ENCODE assay signal across 8 mouse cellular contexts in genomic region chr6:73221189-73221957, GRCm38 (mm10). TPM values are rescaled to one million over a fixed set of nuclear protein-coding genes. Genes with fewer than 3 reads are reported as not detected.
DNase-seq lines count a peak whose midpoint lies in the region; ATAC-seq lines count a peak whose summit lies in the region.

Gene Dnah6, minus strand, starts transcription at chr6:73221651.

- no peaks in the 10 kb centered on the region for H3K27me3 ChIP-seq in forebrain, embryonic 11.5 days (ENCODE audit: control insufficient read depth, insufficient read depth, low read length)
- H3K27me3 ChIP-seq in heart, embryonic 16.5 days (ENCODE audit: control insufficient read depth, insufficient read depth, low read length): no peaks in the 10 kb centered on the region
- no peaks in the 10 kb centered on the region for H3K27me3 ChIP-seq in liver, embryonic 13.5 days
- no peaks in the 10 kb centered on the region for H3K27me3 ChIP-seq in stomach, embryonic 14.5 days (ENCODE audit: control insufficient read depth, insufficient read depth, low read length)

- H3K4me2 ChIP-seq in forebrain, embryonic 11.5 days (ENCODE audit: low read depth, low read length, severe bottlenecking): peak within 1 kb of the TSS; percentile 58
- peak within 1 kb of the TSS; percentile 59 for H3K4me2 ChIP-seq in heart, embryonic 16.5 days (ENCODE audit: low read depth, low read length)
- H3K4me2 ChIP-seq in liver, embryonic 13.5 days: peak within 1 kb of the TSS; percentile 66
- peak within 1 kb of the TSS; percentile 66 for H3K4me2 ChIP-seq in stomach, embryonic 14.5 days (replicated peaks; ENCODE audit: low read depth, low read length)

- no peaks in the 10 kb centered on the region for H3K36me3 ChIP-seq in forebrain, embryonic 11.5 days (ENCODE audit: control insufficient read depth, insufficient read depth, low read length)
- H3K36me3 ChIP-seq in heart, embryonic 16.5 days (ENCODE audit: control insufficient read depth, insufficient read depth): no peaks in the 10 kb centered on the region
- no peaks in the 10 kb centered on the region for H3K36me3 ChIP-seq in liver, embryonic 13.5 days
- no peaks in the 10 kb centered on the region for H3K36me3 ChIP-seq in stomach, embryonic 14.5 days (ENCODE audit: control insufficient read depth, insufficient read depth, low read length)

- DNase-seq in CD4-positive, CD25-positive, alpha-beta regulatory T cell, adult 2 months (ENCODE audit: low read depth, low spot score): peak; percentile 74
- DNase-seq in c-Kit-negative CD71-positive TER-119-positive erythroid progenitor cells, embryonic 14.5 days (ENCODE audit: low read depth, low spot score): peak; percentile 53
- DNase-seq in forebrain, embryonic 11.5 days (ENCODE audit: low spot score): peak; percentile 92
- DNase-seq in kidney, postnatal 25 days: peak; percentile 90 to 98
- DNase-seq in liver, embryonic 13.5 days: peak; percentile 77
- peak; percentile 69 to 77 for DNase-seq in natural killer cell, adult 2 months (ENCODE audit: low spot score in 2 of 2)

- 37% methylated on average over 25 of the region's 25 CpGs for WGBS in forebrain, embryonic 11.5 days
- WGBS in heart, embryonic 16.5 days: 36% methylated on average over 25 of the region's 25 CpGs
- 40% methylated on average over 25 of the region's 25 CpGs for WGBS in liver, embryonic 13.5 days (ENCODE audit: insufficient replicate concordance)
- WGBS in stomach, embryonic 14.5 days: 30% methylated on average over 25 of the region's 25 CpGs

- H3K9me3 ChIP-seq in forebrain, embryonic 11.5 days (ENCODE audit: control insufficient read depth, low read length): no peaks in the 10 kb centered on the region
- H3K9me3 ChIP-seq in heart, embryonic 16.5 days (replicated peaks; ENCODE audit: control insufficient read depth, low read length): no peaks in the 10 kb centered on the region
- no peaks in the 10 kb centered on the region for H3K9me3 ChIP-seq in liver, embryonic 13.5 days (replicated peaks)
- no peaks in the 10 kb centered on the region for H3K9me3 ChIP-seq in stomach, embryonic 14.5 days (ENCODE audit: control insufficient read depth, low read depth, low read length)

- H3K27ac ChIP-seq in forebrain, embryonic 11.5 days (ENCODE audit: low read depth, low read length): no peak within 1 kb of the TSS
- H3K27ac ChIP-seq in heart, embryonic 16.5 days (ENCODE audit: low read length): peak within 1 kb of the TSS; percentile 88
- no peak within 1 kb of the TSS; the same call in 1 of the 2 replicates for H3K27ac ChIP-seq in liver, embryonic 13.5 days
- peak within 1 kb of the TSS; percentile 82 for H3K27ac ChIP-seq in stomach, embryonic 14.5 days (ENCODE audit: low read length)

- H3K9ac ChIP-seq in forebrain, embryonic 11.5 days (ENCODE audit: low read length): 0 out of 2 replicates have a peak within 1 kb of the TSS, but pooled peaks have one; percentile 25
- peak within 1 kb of the TSS; percentile 46 for H3K9ac ChIP-seq in heart, embryonic 16.5 days (ENCODE audit: low read length)
- H3K9ac ChIP-seq in liver, embryonic 13.5 days: 0 out of 2 replicates have a peak within 1 kb of the TSS, but pooled peaks have one; percentile 30
- no peak within 1 kb of the TSS for H3K9ac ChIP-seq in stomach, embryonic 14.5 days (replicated peaks; ENCODE audit: low read depth, low read length)

- ATAC-seq in forebrain, embryonic 11.5 days (replicated peaks; ENCODE audit: low FRiP score): peak; percentile 100
- ATAC-seq in heart, embryonic 16.5 days (replicated peaks; ENCODE audit: extremely low read depth, insufficient read depth, low FRiP score): peak; percentile 92
- ATAC-seq in liver, embryonic 13.5 days (ENCODE audit: low read depth): peak; percentile 94
- peak; percentile 98 for ATAC-seq in stomach, embryonic 14.5 days (ENCODE audit: insufficient number of reproducible peaks, insufficient read depth, low FRiP score, low read depth)

- no peaks in the 10 kb centered on the region for H3K4me1 ChIP-seq in forebrain, embryonic 11.5 days (replicated peaks; ENCODE audit: control insufficient read depth, insufficient read depth, low read length)
- H3K4me1 ChIP-seq in heart, embryonic 16.5 days (ENCODE audit: control insufficient read depth, insufficient read depth, low read length): peaks cover 8% of the 10 kb centered on the region
- H3K4me1 ChIP-seq in liver, embryonic 13.5 days (replicated peaks): 0 out of 2 replicates have a peak, but pooled peaks cover 5% of the 10 kb centered on the region
- H3K4me1 ChIP-seq in stomach, embryonic 14.5 days (ENCODE audit: control insufficient read depth, insufficient read depth, low read length): 0 out of 2 replicates have a peak, but pooled peaks cover 5% of the 10 kb centered on the region

- H3K4me3 ChIP-seq in forebrain, embryonic 11.5 days (ENCODE audit: low read depth, low read length): peak within 1 kb of the TSS; percentile 27
- peak within 1 kb of the TSS; percentile 45 for H3K4me3 ChIP-seq in heart, embryonic 16.5 days (ENCODE audit: low read length)
- H3K4me3 ChIP-seq in liver, embryonic 13.5 days (replicated peaks): peak within 1 kb of the TSS; percentile 46
- peak within 1 kb of the TSS; percentile 31 for H3K4me3 ChIP-seq in stomach, embryonic 14.5 days (ENCODE audit: low read depth, low read length)

RNA-seq across cellular contexts. Expression of gene Dnah6, which starts in this region (rescaled TPM):
- 0.04 and 0.08 TPM in 2 replicates for polyA plus RNA-seq in forebrain, embryonic 11.5 days (2014; fragmentation: Nextera tagmentation; extraction: Ambion mirVana)
- 0.12 and 0.20 TPM in 2 replicates for polyA plus RNA-seq in heart, embryonic 16.5 days (2015; fragmentation: Nextera tagmentation; extraction: Ambion mirVana)
- polyA plus RNA-seq in liver, embryonic 13.5 days (2015; fragmentation: Nextera tagmentation; extraction: Ambion mirVana): 0.01 TPM in 2 replicates
- 0.04 and 0.09 TPM in 2 replicates for polyA plus RNA-seq in stomach, embryonic 14.5 days (2014; fragmentation: Nextera tagmentation; extraction: Ambion mirVana)

Comparison
In these comparisons a context has a peak if more than half of its experiments do, and no peak if none do; other contexts are left out.
1. Peak in DNase-seq, ATAC-seq, H3K4me3 ChIP-seq, H3K9ac ChIP-seq and H3K4me2 ChIP-seq in forebrain, embryonic 11.5 days; RNA of the gene not detected or under 1 TPM.
2. Peak in ATAC-seq, H3K4me3 ChIP-seq, H3K27ac ChIP-seq, H3K9ac ChIP-seq and H3K4me2 ChIP-seq in heart, embryonic 16.5 days; RNA of the gene not detected or under 1 TPM.
3. Peak in DNase-seq, ATAC-seq, H3K4me3 ChIP-seq, H3K9ac ChIP-seq and H3K4me2 ChIP-seq in liver, embryonic 13.5 days; RNA of the gene not detected or under 1 TPM.
4. Peak in ATAC-seq, H3K4me3 ChIP-seq, H3K27ac ChIP-seq and H3K4me2 ChIP-seq in stomach, embryonic 14.5 days; RNA of the gene not detected or under 1 TPM.